Mouse (Mus musculus): ENCODE results near the gene Fdxacb1. TPM values are rescaled to one million over a fixed set of nuclear protein-coding genes. Genes with fewer than 3 reads are reported as not detected.

Fdxacb1 gene
- 6.8 and 7.7 TPM in 2 replicates for polyA plus RNA-seq (2012; rRNA removed)

GRCm38 (mm10) chr9:50768107-50769002 lies at the start of gene Fdxacb1:
Gene Fdxacb1 (plus strand): TSS chr9:50768236.

GRCm38 (mm10) chr9:50738914-50739870 lies 28.8 kb upstream of the Fdxacb1 start, which contains the start of gene Dixdc1:
Gene Dixdc1 (minus strand): TSS chr9:50739517.

GRCm38 (mm10) chr9:50746214-50746677 lies 21.8 kb upstream of the Fdxacb1 start, which contains the start of gene 2310030G06Rik:
Gene 2310030G06Rik (minus strand): TSS chr9:50746536.

GRCm38 (mm10) chr9:50751323-50751722 lies 16.7 kb upstream of the Fdxacb1 start, which contains the start of gene Cryab:
Gene Cryab (plus strand): TSS chr9:50751325.

GRCm38 (mm10) chr9:50752054-50752602 lies 15.9 kb upstream of the Fdxacb1 start, which contains the start of gene Hspb2:
Gene Hspb2 (minus strand): TSS chr9:50752354.

GRCm38 (mm10) chr9:50774991-50775612 lies 7.1 kb downstream of the Fdxacb1 start, which contains the start of the genes Alg9 and 1110032A03Rik:
Gene Alg9 (plus strand): TSS chr9:50775019.
Gene 1110032A03Rik (minus strand): TSS chr9:50775520.

Other genes starting within 250 kb of the Fdxacb1 start
- 82.2 and 86.4 TPM in 2 replicates for gene Pts, start 239.5 kb upstream of the Fdxacb1 start, polyA plus RNA-seq (2012; rRNA removed)
- gene Il18, start 213.4 kb upstream of the Fdxacb1 start, polyA plus RNA-seq (2012; rRNA removed): 14.3 and 17.1 TPM in 2 replicates
- gene Bco2, start 213.1 kb upstream of the Fdxacb1 start, polyA plus RNA-seq (2012; rRNA removed): 0.35 and 0.48 TPM in 2 replicates
- gene Tex12, start 206.9 kb upstream of the Fdxacb1 start, polyA plus RNA-seq (2012; rRNA removed): not detected in 2 replicates
- gene Sdhd, start 164.4 kb upstream of the Fdxacb1 start, polyA plus RNA-seq (2012; rRNA removed): 145 and 152 TPM in 2 replicates
- gene Timm8b, start 164.3 kb upstream of the Fdxacb1 start, polyA plus RNA-seq (2012; rRNA removed): 368 and 467 TPM in 2 replicates
- gene Pih1d2, start 150.9 kb upstream of the Fdxacb1 start, polyA plus RNA-seq (2012; rRNA removed): 3.9 and 4.9 TPM in 2 replicates
- gene Nkapd1, start 150.8 kb upstream of the Fdxacb1 start, polyA plus RNA-seq (2012; rRNA removed): 22.2 and 22.6 TPM in 2 replicates
- gene Dlat, start 108.5 kb upstream of the Fdxacb1 start, polyA plus RNA-seq (2012; rRNA removed): 30.6 and 34.2 TPM in 2 replicates
- 31.3 and 33.4 TPM in 2 replicates for gene Dixdc1, start 28.7 kb upstream of the Fdxacb1 start, polyA plus RNA-seq (2012; rRNA removed)
- gene 2310030G06Rik, start 21.7 kb upstream of the Fdxacb1 start, polyA plus RNA-seq (2012; rRNA removed): 1.4 and 2.1 TPM in 2 replicates
- 4.3 and 17.1 TPM in 2 replicates for gene Cryab, start 16.9 kb upstream of the Fdxacb1 start, polyA plus RNA-seq (2012; rRNA removed)
- 0.95 and 9.7 TPM in 2 replicates for gene Hspb2, start 15.9 kb upstream of the Fdxacb1 start, polyA plus RNA-seq (2012; rRNA removed)
- 38.1 and 40.1 TPM in 2 replicates for gene Alg9, start 6.8 kb downstream of the Fdxacb1 start, polyA plus RNA-seq (2012; rRNA removed)
- 43.7 and 47.8 TPM in 2 replicates for gene 1110032A03Rik, start 7.3 kb downstream of the Fdxacb1 start, polyA plus RNA-seq (2012; rRNA removed)
- 29.8 and 38.0 TPM in 2 replicates for gene Ppp2r1b, start 77.1 kb downstream of the Fdxacb1 start, polyA plus RNA-seq (2012; rRNA removed)
- 17.1 and 17.4 TPM in 2 replicates for gene Sik2, start 240.8 kb downstream of the Fdxacb1 start, polyA plus RNA-seq (2012; rRNA removed)